Mouse (Mus musculus): ENCODE data around the gene Olfr64.

Gene Olfr64

DNA sequence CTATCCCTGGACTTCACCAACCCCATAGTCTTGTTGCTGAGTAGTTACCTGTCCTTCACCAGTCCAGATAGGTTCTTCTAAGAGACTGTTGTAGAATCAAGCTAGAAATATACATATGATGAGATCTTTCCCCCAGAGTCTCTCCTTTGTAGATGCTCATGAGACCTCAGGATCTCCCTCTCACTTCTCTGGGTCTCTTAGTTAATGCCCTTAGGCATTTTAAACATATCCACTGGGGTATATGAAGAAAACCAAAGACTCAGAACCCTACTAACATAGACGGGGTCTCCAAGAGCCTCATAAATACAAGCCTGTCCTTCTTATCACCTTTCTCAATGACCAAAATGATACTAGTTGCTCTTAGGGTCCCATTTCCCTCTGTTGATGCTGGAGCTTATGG, at the start of gene Olfr64:
Olfr64 (minus strand) TSS at position 101 of the 400 bp plus-strand sequence.
- no peak for DNase-seq (ENCODE audit: low spot score)

DNA sequence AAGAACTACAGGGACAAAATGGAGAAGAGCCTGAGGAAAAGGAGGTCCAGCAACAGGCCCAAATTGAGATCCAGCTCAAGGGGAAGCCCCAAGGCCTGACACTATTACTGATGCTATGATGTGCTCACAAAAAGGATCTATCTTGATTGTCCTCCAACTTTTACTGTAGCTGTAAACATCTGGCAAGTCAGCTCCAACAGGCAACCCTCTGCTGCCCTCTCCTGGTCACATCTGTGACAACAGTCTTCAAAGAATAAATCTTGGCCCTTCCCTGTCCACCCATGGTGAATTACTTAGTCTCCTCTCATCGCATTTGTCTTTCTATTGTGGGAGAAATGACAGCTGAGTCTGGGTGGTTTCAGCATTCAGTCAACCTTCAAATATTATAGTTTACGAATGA, 48.4 kb upstream of the Olfr64 start:
- DNase-seq (ENCODE audit: low spot score): peak; percentile 6

DNA sequence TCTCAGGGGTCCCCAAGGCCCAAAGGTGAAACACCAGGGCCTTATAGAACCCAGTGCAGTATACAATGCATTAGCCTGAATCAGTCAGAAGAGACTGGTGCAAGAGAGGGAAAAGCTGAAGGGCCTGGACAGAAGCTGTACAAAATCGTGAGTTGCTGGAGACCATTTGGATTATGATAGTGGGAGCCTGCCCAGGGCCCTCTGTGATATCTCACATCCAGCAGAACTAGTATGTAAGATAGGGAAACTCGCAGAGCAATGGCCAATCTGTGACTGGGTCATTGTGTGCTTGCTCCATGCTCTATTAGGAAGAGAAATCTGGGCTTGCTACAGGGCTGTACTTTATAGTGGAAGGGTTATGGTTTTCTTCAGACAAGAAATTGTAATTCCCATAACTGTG, 40.0 kb upstream of the Olfr64 start, which contains the start of gene Olfr632:
Olfr632 (plus strand) TSS at position 84 of the 400 bp plus-strand sequence.
- no peak for DNase-seq (ENCODE audit: low spot score)

DNA sequence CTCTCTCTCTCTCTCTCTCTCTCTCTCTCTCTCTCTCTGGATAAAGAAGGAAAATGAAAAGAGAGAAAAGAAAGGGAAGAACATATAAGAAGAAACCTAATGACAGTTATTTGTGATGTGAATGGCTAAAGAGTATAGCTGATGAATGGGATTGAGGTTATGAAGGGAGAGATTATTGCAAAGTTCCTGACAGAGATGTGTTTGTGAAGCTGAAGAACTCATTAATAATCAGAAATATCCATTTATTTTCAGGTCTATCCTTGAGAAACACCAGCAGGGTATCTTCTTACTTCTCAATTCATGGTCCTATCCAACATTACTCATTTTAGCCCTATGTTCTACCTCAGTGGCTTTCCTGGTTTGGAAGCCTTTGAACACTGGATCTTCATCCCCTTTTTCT, 34.2 kb upstream of the Olfr64 start, which contains the start of gene Olfr631:
Olfr631 (plus strand) TSS at position 301 of the 400 bp plus-strand sequence.
- DNase-seq (ENCODE audit: low spot score): no peak

DNA sequence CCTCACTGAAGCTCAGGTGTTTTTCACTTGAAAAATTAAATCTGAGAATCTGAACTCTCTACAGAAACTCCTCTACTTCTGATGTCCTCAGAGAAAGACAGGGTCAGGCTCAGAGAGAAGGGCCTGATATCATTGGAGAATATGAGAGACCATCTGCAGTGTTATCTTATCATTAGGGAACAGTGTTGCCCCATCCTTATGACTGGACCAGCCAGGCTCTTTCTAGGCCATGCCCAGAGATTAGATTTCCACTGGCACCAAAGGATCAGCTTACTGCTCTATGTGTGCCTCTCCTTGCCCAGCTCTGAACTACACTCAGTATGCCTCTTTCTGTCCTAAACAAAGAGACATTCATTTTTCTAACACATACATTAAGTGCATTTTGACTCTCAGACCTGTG, 21.1 kb upstream of the Olfr64 start:
- DNase-seq (ENCODE audit: low spot score): no peak

DNA sequence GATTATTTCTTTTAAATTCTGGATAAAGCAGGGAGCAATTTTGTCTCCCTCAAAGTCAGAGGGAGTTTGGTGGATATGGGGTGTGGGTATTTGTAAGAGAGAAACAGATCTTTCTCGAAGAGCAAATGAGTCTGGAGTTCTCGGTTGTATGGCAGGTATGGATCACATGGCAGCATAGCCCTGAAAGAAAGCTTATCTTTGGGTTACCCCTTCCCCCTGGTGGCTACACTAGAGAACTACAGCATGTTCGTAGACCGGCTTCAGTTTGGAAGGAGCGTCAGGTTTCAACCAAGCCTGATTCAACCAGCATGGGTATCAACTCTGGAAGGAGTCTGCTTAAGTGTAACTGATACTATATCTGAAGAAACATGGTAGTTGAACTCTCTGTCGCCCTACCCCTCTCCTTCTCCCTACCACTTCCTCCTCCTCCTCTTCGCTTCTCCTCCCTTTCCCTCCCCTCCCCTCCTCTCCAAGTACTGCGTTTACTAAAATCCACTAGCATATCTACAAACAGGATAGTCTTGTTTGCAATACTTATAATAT, 18.8 kb upstream of the Olfr64 start:
- no peak for DNase-seq (ENCODE audit: low spot score)

DNA sequence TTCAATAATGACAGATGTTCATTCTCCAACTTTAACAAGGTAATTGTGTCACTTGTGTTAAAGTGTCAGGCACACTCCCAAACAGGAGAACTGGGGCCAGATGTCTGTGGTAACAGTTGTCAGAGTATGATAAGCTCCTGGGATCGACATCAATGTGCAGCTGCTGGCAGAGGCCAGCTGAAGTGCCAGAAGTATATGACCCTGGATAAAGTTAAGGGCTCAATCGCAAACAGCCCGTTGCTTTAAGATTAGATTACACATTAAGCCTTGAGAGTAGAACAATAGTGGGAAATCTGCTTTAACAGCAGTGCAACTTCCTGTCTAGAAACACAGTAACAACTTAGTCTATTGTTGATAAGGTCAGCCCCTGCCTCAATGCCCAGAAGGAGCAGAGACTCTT, 15.8 kb upstream of the Olfr64 start:
- no peak for DNase-seq (ENCODE audit: low spot score)

DNA sequence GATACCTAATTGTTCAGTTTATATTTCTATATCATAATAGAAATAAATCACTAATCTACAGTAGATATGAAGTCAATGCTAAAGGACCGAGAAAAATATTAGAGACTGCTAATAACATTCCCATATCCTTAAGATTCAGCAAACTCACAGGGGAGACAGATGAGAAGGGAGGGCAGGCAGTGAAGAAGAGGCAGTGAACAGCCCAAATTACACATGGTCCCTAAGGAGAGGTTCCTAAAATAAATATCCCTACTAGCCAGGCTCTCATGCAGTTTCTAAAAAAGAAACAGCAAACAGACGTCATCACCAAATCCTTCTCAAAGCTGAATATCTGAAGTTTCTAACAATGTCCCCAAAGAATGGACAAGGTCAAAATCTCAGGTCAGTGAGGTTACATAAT, 8.9 kb upstream of the Olfr64 start, which contains the start of gene Olfr65:
Olfr65 (plus strand) TSS at position 301 of the 400 bp plus-strand sequence.
- DNase-seq (ENCODE audit: low spot score): no peak

DNA sequence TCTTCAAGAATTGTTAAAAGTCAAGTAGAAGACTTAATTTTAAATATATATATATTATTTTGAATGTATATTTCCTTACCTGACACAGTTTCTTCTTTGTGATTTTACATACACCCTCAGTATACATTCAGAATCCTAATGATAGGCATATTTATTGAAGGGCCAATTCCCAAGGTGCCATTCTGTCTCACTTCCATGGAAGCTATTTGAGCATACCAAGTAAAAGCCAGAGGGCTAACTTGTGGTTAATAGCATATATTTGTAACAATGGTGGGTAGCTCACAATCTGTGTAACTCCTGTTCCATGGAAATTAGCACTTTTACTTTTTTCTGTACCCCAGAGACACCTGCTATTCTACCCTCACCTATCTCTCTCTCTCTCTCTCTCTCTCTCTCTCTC, 8.1 kb downstream of the Olfr64 start, which contains the start of gene Olfr66:
Olfr66 (minus strand) TSS at position 101 of the 400 bp plus-strand sequence.
- no peak for DNase-seq (ENCODE audit: low spot score)

DNA sequence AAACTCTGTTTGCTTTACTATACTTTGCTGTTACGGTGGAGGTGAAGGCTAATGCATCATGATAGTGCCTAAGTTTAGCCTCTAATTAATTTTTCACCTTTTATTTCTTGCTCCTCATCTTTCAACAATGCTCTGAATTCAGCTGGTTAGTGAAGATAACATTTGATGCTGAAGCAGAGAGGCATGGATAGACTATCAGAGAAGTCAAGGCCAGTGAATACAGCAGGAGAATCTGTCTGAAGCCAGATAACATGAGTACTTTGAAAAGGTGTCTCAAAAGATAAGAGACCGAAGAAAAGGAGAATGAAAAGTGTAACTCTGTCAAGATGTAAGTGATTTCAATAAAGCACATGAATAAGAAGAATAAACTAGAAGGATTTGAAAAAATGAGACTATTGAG, 17.2 kb downstream of the Olfr64 start:
- DNase-seq (ENCODE audit: low spot score): no peak

DNA sequence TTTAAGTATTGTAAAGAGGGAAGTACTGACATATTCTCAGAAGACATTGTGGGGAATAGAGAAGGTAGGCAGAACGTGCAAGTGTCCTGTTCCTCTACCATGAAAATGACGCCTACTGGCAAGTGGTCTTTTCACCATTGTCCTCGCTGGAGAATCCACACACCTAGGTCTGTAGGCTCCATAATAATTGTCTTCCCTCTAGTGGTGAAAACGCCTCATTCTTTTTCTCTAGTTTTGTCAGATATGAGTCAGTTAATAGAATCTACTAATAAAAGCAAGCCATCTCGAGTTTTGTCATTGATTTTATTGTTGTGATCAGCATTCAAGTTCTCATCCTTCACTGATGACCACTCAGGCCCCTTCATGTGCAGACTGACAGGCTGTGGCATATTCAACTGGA, 19.8 kb downstream of the Olfr64 start:
- no peak for DNase-seq (ENCODE audit: low spot score)

DNA sequence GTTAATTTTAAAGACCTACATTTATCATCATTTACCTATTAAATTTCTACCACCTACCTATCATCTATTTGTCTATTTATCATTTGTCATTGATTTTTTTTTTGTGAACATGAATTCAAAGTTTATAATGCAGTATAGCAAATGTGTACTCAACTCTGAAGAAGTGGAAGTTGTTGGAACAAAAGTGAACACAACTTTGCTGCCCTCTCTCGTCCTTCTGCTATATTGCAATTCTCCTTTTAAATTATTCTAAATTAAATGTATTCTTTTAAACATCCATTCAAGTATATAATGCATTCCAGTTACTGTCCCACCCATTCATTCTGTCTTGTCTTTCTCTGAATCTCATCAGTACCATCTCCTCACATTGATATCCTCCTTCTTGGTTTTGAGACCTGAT, 21.2 kb downstream of the Olfr64 start:
- no peak for DNase-seq (ENCODE audit: low spot score)

DNA sequence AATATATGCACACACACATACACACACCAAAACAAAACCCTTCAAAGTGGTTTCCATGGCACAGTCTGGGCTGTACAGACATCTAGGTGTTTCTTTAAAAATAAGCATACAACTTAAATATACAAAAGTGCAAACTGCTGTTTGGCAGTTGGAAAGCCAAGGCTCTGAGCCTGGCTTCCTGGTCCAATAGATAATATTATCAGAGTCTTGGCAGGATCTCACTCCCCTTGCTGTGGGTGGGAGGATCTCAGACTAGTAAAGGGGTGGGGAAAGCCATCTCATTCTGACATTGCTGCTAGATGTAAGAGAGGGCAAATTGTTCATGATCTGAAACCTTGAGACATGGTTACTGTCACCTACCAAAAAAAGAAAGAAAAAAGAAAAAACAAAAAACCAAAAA, 23.6 kb downstream of the Olfr64 start:
- DNase-seq (ENCODE audit: low spot score): no peak

DNA sequence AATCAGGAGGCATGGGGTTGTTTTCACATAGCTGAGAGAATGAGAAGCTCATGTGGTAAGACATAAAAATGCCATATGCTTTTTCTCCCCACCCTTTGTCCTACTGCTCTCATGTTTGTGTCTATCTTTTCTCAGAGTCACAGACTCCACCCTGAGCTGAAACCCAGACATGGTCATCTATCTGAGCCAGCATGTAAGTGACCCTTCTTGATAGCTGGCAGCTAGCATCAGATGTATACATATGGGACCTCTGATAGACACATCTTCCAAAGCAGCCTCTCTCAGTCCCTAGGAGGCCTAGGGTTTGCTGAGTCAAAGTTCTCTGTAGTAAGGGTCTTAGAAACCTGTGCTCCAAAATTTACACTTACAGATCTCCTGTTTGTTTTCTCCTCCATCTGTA, 28.6 kb downstream of the Olfr64 start:
- no peak for DNase-seq (ENCODE audit: low spot score)

DNA sequence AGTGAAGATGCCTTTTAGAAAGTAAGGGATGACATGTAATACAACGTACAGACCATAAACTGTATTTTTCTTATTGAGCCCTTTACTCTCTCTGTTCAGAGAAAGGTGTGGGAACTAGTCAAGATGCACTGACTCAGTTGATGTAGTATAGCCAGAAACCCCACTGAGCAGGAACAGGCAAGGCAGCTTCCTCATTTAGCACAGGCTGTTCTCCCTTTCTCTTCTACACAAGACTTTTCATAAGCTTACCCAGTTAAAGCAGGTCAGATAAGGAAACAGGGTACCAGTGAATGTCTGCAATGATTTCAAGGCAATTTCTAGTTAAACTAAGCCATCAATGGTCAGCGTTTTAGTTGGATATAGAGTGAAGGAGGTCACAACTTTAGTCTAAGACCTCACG, 32.8 kb downstream of the Olfr64 start:
- DNase-seq (ENCODE audit: low spot score): no peak

DNA sequence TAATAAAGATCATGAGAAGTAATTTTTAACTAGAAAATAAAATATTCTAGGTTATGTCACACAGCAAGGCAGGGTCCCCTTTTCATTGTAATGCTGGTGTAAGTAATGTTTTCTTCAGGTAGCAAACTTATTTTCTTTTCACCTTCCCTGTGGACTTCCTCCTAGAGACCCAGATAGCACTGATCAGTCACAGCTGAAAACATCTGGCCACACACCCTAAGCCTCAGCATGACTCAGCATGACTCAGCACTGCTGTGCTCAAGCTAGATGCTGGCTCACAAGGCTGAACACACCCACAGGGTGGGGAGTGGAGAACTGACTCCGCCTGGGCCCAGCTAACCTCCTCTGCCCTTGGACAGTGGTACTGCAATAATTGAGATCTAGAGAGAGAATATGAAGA, 33.4 kb downstream of the Olfr64 start:
- no peak for DNase-seq (ENCODE audit: low spot score)

DNA sequence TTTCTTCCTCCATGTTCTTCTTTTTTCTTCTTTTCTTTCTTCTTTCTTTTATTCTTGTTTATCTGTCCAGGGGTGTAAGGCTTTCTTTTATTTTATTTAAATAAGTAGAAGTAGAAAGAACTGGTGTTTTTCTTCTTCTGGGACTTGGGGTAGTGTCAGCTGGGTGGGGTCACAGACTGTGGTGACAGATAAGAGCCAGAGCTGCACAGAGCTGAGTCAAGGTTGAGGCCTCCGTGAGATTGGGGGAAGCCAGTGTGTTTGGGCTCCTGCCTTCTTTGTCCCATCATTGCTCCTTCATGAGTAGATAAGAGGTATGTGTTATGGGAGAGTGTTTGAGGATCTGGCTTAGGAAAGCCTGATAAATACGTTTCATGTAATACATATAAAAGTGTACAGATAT, 35.2 kb downstream of the Olfr64 start:
- no peak for DNase-seq (ENCODE audit: low spot score)

DNA sequence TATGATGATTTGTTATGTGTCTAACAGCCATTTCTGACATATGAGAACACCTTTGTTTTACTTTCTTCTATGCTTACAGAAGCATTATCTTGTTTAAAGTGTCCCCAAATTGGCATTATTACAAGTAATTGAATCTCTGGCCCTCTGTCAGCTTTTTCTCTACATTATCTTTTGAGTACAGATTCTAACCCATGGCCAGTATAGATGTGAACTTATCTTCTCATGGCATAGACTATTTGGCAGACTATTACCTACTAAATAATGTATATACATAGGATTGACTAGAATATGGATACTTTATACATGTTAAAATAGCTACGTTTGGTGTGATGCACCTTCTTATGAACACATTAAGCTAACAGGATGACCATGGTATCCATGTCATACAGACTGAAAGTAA, 39.6 kb downstream of the Olfr64 start:
- DNase-seq (ENCODE audit: low spot score): no peak

DNA sequence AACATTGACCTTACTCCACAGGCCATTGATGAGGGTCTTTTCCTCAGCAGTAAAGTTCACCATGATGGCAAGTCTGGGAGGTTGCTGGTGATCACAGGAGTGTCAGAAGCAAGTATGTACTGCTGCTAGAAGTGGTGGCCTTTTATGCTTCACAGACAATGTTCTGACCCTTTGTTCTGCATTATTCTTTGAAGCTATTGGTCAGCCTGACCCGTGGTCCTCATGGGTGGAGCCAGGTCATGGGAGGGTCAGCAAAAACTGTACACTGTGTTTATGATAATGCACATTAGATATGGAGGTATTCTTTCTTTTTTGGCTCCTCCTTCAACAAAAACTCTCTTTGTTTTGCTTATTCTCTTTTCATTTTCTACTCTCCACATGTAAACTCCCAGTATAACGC, 41.2 kb downstream of the Olfr64 start, which contains the start of gene Hbb-y:
Hbb-y (minus strand) TSS at position 127 of the 400 bp plus-strand sequence.
- no peak for DNase-seq (ENCODE audit: low spot score)

DNA sequence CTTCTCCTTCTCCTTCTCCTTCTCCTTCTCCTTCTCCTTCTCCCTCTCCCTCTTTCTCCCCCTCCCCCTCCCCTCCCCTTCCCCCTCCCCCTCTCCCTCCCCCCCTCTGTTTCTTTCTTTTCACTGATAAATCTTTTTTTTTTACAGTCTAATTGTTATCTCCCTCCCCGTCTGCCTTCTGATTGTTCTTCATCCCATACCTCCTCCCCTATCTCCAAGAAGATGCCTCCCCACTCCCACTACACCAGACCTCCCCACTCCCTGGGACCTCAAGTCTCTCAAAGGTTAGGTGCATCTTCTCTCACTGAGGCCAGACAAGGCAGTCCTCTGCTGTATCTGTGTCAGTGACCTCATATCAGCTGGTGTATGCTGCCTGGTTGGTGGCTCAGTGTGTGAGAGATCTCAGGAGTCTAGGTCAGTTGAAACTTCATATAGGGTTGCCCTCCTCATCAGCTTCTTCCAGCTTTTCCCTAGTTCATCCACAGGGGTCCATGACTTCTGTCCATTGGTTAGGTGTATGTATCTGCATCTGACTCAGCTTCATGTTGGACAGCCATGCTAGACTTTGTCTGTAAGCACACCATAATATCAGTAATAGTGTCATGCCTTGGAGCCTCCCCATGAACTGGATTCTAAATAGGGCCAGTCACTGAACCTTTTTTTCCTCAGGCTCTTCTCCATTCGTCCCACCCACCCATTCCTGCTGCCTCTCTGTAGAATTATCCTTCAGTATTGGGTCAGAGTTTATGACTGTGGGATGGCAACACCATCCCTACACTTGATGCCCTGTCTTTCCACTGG, 49.6 kb downstream of the Olfr64 start:
- DNase-seq (ENCODE audit: low spot score): no peak

DNA sequence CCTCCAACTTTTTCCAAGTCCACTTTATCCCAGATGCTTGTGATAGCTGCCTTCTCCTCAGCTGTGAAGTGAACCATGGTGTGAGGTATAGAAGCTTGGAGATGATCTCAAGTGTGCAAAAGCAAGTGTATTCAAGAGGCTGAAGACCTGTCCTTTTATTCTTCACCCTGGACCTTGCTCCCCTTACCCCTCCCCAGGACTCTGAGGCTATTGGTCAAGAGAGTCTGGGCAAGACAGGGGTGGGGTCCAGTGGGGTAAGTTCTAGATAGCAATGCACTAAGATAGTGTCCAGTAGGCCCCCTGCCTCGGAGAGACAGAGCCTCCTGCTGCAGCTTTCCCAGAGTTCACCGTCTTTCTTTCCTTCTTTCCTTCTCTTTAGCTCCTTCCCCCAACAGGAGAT, 51.3 kb downstream of the Olfr64 start, which contains the start of gene Hbb-bh1:
Hbb-bh1 (minus strand) TSS at position 131 of the 400 bp plus-strand sequence.
- DNase-seq (ENCODE audit: low spot score): no peak

DNA sequence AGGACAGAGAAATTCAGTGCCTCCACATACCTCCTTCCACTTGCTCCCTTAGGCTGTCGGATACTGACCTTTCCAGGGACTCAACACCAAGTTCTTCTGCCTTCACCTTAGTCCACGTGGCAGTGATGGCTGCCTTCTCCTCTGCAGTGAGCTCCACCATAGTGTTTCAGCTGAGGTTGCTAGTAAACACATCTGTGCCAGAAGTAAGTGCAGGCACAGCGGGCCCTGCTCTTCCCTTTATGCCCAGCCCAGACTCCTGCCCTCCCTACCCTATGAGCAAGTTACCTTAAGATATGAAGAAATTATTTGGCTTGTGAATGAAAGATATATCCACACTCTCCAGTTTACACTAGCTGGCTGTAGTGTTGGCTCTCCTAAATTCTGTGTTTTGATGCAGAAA, 54.0 kb downstream of the Olfr64 start, which contains the start of gene Hbb-bh2:
Hbb-bh2 (minus strand) TSS at position 253 of the 400 bp plus-strand sequence.
- DNase-seq (ENCODE audit: low spot score): no peak

Data from T-cell, adult 2 months (primary cell).